Mouse (Mus musculus) C2C12 (cell line): ENCODE data around the gene Casz1.

Source experiments
- CEBPB ChIP-seq: IDR thresholded peaks from one replicate; pipeline ENCODE4 v1.6.1; 2011; ENCODE audit warnings: low read depth, mild to moderate bottlenecking, control low read depth, moderate library complexity
- CTCF ChIP-seq: IDR thresholded peaks from one replicate; pipeline ENCODE4 v1.5.1; 2011; ENCODE audit not compliant: control insufficient read depth, insufficient read depth, insufficient read length
- MYOG ChIP-seq: IDR thresholded peaks from one replicate; pipeline ENCODE4 v1.6.1; 2011; ENCODE audit not compliant: control insufficient read depth, insufficient read length; ENCODE audit errors: extremely low read depth
- USF1 ChIP-seq: IDR thresholded peaks from one replicate; pipeline ENCODE4 v1.6.1; 2011; ENCODE audit warnings: low read depth, mild to moderate bottlenecking, control low read depth, moderate library complexity

DNA sequence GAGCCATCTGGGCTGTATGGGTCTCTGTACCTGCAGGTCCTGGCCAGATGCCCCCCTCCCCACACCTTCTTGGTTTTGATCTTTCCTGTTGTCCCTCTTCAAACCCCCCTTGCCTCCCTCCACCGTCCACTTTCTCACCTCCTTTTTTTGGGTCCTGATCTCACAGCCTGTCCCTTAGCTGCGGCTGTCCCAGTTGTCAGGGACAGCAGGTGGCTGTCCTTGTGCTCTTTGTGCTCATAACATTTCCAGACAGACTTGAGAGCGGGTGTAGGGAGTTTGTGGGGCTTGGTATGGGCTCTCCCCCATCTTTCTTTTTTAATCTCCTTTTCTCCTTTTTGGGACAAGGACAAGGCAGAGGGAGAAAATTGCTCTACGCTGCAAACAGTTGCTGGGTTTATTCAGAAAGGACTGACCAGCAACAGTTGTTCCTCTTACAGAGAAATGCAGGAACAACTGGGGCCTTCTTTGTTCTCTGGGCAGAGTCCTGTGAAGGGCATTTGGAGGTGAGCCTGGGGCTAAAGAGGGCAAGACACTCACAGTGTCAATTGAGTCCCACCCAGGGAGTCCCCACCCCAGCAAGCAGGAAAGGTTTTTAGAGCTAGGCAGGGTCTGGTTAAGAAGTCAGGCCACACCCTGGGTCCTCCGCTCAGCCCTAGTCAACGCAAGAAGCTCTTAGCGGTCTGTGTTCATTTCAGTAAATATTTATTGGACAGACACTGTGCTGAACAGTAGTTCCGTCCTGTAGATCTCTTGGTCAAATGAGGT, 108.8 kb downstream of the Casz1 start:
- TF ChIP-seq CTCF (no peak), USF1 (no peak), CEBPB (no peak), MYOG (no peak)
